Mouse (Mus musculus): ENCODE data around the gene Efhd2. TPM values are rescaled to one million over a fixed set of nuclear protein-coding genes. Genes with fewer than 3 reads are reported as not detected.

Gene Efhd2
- total RNA-seq (2021), result 10 to 100 TPM; 16.4 to 21.6 TPM

DNA sequence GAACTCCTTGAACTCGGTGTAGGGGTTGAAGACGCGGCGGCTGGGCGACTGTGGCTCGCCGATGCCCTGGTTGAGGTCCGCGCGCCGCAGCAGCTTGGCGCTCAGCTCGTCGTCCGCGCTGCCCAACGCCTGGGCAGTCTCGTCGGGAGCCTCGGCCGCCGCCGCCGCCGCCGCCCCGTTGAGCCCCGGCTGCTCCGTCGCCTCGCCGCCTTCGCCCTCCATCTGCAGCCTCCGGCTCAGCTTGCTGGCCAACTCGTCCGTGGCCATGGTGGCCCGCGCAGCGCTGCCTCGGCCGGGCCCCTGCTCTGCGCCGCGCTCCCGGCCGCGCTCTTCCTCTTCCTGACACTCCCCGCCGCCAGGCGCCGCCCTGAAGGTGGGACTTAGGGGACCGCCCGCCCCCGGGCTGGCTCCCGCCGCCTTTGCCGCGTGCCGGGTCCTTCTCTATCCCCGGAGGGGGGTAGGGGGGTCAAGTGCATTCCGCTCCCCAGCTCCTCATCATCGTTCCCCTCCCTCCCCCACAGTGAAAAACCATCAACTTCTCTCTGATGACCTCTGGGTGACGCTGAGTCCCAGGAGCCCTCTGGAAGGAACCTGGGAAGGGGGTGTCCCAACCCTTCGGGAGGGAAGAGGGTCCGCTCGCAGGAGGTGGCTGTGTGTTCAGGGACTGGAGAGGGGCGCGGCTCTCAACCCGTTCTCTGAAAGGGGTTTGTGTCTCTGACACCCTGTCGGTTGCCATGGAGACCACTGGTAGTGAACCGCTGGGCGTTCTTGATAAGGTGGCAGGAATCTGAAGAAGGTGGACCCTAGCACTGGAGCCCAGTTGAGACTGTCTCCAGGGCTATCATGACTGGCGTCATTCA lies at the start of gene Efhd2:
Gene Efhd2, minus strand, starts transcription at position 320 of the 860 bp plus-strand sequence.
- intact Hi-C loops (cut with DNase I), result loop anchor here (5.0 kb wide), 1 partner anchor 42 kb away; no protein-coding TSS in a partner anchor

DNA sequence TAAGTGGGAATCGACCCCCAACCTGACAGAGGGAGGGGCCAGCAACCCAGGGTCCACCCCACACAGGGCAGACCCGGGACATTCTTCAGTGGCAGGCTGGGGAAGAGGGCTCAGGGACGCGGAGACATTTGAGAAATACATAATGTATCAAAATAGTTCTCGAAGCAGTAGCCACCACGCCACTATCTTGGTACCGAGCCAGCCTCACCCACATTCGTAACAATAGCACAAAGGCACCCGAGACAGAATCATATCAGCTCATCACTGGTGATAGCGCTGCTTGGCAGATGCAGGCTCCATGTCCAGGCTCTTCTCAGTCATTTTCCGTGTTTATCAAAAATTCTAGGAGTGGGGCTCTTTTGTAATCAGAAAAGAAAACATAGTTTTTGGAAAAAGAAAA lies 49.2 kb upstream of the Efhd2 start:
- intact Hi-C loops (cut with DNase I), result no loop called here
- no peak for DNase-seq (ENCODE audit: low spot score)

More for the DNA sequence above, at the start of gene Efhd2:
- DNase-seq (ENCODE audit: low spot score), result peak; percentile 76

GRCm38 (mm10) chr4:141920391-141920790 lies 45.7 kb upstream of the Efhd2 start:
- DNase-seq (ENCODE audit: low spot score), result no peak
- intact Hi-C loops (cut with DNase I), result no loop called here

DNA sequence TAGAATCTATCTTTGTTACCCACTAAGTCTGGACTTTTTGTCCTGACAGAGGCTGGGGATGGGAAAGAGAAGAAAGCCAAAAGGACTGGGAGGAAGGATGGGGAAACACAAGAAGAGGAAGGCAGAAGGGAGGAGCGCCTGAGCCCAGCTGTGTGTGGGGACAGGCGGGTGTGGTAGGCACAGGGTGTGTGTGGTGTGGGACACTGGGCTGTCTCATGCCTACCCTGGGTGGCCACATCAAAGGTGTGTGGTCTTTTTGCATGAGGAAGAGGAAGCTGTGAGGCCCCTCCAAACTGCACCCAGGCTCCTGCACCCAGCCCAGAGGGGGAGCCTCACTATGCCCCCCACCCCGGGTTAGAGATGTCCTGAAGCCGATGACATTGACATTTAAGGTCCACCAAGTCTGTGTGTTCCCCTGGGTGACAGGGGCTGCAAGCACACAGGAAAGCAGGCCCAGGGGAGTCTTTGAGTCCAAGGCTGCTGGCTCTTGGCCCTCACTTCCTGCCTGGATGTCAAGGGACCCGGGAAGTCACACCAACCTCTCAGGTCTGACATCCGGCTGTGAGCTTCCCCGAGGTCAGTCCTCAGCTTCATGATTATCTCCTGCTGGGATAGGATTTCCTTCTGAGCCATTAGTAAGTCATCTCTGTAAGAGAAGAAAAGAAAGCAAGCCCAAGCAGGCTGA lies 43.2 kb upstream of the Efhd2 start:
- no peak for DNase-seq (ENCODE audit: low spot score)
- intact Hi-C loops (cut with DNase I), result loop anchor here (5.0 kb wide), 2 partner anchors 34 to 46 kb away; partner anchors contain the start of gene Efhd2

DNA sequence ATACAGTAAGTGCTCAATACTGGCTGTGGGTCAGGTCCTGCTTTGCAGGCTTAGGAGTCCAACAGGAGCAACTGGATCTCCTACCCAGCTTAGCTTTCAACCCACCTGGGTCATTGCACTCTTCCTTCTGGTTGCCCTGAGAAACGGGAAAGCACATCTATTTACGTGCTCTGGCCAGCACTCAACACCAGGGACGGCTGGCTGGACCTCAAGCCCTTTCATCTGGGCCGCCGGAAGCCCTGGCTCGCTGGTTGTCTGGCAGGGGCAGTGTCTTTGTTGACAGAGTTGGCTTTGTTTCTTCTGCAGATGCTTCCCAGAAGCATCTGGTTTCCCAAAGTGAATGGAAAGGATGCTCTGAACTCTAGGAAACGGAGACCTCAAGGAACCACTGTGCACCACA lies 39.3 kb upstream of the Efhd2 start:
- intact Hi-C loops (cut with DNase I), result no loop called here
- peak; percentile 56 for DNase-seq (ENCODE audit: low spot score)

DNA sequence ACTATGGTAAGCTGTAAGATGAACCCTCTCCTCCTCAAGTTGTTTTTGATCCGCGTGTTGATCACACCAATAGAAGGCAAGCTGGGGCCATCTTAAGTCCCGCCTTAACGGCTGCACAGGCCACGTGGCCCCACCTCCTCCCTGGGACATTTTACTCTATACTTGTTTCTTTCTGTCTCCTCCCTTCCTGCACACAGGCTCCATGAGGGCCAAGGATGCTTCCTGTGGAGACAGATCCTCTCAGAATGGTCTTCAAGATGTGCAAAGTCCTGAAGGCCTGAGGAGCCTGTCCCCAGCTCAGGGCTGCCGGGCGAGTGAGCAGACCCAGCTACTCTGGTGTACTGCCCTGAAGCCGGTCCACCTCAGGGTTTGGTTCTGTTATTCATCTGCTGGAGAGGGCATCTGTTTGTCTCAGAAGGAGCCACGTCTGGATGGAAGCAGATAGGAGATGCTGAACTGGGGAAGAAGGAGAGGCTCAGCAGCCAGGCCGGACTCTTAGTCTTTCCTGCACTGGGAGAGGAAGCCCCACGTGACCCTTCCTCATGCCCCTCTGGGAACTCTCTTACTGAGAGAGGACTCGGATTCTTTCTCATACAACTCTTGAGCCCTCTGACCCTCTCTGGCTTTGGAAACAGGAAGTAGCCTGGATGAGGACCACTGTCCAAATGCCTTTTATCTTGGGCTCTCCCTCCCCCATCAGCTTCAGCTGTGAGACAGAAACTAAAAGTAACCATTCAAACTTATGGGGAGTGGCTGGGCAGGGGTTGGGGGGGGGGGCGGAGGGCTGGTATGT lies 38.7 kb upstream of the Efhd2 start:
- no peak for DNase-seq (ENCODE audit: low spot score)
- intact Hi-C loops (cut with DNase I), result no loop called here

- intact Hi-C loops (cut with DNase I), result no loop called here
- DNase-seq (ENCODE audit: low spot score), result no peak
Observed at GRCm38 (mm10) chr4:141904710-141905109, 30.0 kb upstream of the Efhd2 start.

DNA sequence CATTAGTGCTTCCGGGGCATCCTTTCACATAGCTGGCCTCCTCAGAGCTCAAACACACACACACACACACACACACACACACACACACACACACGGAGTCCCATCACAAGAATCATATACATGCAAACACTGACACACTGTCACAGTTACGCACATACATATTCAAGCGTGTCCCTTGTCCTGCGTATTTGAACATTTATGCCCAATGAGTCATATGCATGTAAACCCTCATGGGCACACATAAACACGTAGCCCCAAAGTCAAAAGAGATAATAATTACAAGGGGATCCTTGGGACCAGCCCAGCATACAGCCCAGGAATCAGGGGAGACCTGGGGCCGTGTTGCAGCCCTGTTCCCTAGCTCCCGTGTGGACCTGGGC lies 27.7 kb upstream of the Efhd2 start:
- no peak for DNase-seq (ENCODE audit: low spot score)
- intact Hi-C loops (cut with DNase I), result no loop called here

- DNase-seq (ENCODE audit: low spot score), result no peak
- intact Hi-C loops (cut with DNase I), result no loop called here
Observed at GRCm38 (mm10) chr4:141901711-141902478, 27.2 kb upstream of the Efhd2 start.

DNA sequence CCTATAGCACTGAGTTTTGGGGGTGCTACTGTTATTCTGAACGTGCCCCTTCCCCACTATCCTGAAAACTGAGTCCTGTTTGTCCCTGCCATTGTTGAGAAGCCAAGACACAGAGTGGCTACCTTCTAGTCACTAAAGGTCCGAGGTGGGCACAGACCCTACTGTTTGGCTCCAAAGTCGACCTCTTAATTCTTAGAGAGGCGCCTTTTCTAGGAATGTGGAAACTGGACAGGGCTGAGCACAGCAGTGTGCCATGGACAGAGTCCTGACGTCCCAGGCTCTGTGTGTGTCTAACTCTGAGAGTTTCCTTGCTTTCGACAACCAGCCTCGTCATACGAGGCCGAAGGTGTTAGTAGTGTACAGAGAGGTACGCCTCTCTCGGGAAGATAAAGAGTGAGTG lies 25.7 kb upstream of the Efhd2 start:
- intact Hi-C loops (cut with DNase I), result no loop called here
- DNase-seq (ENCODE audit: low spot score), result no peak

GRCm38 (mm10) chr4:141899936-141900335 lies 25.2 kb upstream of the Efhd2 start:
- no peak for DNase-seq (ENCODE audit: low spot score)

DNA sequence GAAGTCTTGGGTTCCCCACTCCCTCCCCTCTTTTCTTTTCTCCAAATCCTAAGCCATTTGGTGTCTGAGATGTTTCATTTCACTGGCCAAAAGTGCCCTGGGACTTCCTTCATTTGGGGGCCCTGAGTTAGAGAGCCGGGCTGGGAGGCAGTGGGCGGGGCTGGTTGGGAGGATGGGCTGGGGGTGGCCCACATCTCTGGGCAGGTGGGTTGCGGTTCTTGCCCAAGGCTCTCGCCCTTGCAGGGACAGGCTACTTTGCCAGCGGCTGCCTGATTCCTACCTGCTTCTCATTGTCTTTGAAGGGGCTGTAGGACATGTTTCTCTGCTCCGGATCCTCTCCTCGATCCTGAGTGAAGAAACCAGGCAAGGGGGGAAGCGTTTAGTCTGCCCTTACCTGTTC lies 24.2 kb upstream of the Efhd2 start:
- intact Hi-C loops (cut with DNase I), result no loop called here
- DNase-seq (ENCODE audit: low spot score), result no peak

More at GRCm38 (mm10) chr4:141899936-141900335, 25.2 kb upstream of the Efhd2 start:
- intact Hi-C loops (cut with DNase I), result no loop called here

DNA sequence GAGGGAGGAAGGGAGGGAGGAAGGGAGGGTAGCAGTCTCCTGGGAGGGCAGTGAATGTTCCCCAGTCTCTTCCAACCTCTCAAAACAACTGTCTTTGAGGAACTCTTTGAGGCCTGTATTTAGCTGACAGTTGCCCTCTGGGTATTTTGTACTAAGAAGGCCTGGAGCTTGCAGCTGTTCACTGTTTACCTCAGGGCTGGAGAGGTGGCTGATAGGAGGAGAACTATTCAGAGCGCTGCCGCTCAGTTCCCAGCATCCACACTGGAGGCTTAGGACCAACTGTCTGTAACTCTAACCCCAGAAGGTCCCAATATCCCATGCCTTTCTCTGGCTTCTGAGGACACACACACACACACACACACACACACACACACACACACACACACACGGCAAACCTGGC lies 23.1 kb upstream of the Efhd2 start:
- intact Hi-C loops (cut with DNase I), result no loop called here
- DNase-seq (ENCODE audit: low spot score), result no peak

GRCm38 (mm10) chr4:141897225-141897624 lies 22.5 kb upstream of the Efhd2 start:
- intact Hi-C loops (cut with DNase I), result no loop called here
- no peak for DNase-seq (ENCODE audit: low spot score)

GRCm38 (mm10) chr4:141895772-141896171 lies 21.1 kb upstream of the Efhd2 start:
- intact Hi-C loops (cut with DNase I), result no loop called here
- DNase-seq (ENCODE audit: low spot score), result no peak

GRCm38 (mm10) chr4:141893157-141893784 lies 18.6 kb upstream of the Efhd2 start:
- intact Hi-C loops (cut with DNase I), result no loop called here
- no peak for DNase-seq (ENCODE audit: low spot score)

DNA sequence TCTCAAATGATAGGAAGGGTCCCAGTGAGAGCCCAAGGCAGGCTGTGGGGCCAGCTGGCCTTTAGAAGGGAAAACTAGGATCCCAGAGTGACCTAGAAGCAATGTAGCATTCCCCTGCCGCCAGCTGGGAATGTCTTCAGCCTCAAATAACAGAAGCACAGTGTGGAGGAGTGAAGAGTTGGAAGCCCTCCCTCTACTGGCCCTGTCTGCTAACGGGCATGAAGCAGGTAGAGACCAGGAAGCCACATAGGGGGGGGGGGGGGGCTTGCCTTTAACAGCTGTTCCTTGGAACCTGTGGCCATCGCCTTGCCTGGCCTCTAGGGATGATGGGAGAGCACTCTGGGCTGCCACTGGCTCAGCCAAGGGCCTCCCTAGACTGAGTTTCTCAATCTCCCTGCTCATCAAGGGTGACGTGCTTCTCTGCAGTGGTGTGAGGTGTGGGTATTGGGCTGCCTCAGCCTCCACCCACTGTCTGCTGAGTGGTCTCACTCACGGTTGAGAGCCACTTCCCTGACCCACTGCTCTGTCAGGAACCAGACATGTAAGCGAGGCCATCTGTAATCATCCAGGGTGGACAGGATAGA lies 11.8 kb upstream of the Efhd2 start:
- intact Hi-C loops (cut with DNase I), result no loop called here
- no peak for DNase-seq (ENCODE audit: low spot score)

GRCm38 (mm10) chr4:141885451-141885850 lies 10.7 kb upstream of the Efhd2 start:
- intact Hi-C loops (cut with DNase I), result no loop called here
- DNase-seq (ENCODE audit: low spot score), result no peak

- no peak for DNase-seq (ENCODE audit: low spot score)
- intact Hi-C loops (cut with DNase I), result no loop called here
Observed at GRCm38 (mm10) chr4:141882858-141883257, 8.1 kb upstream of the Efhd2 start.
